Mouse (Mus musculus): Measurements from ENCODE around the gene Ube4a. TPM values are rescaled to one million over a fixed set of nuclear protein-coding genes. Genes with fewer than 3 reads are reported as not detected.

The Ube4a gene
- 10 to 100 TPM; 34.1 to 51.6 TPM for polyA plus RNA-seq (2017; shearing (Covaris generic))

GRCm38 (mm10) chr9:44965126-44965832 is at the start of gene Ube4a:
Gene Ube4a, minus strand, starts transcription at chr9:44965600.

GRCm38 (mm10) chr9:45009180-45010078 is 44.0 kb upstream of the Ube4a start, which contains the start of gene Cd3e:
Gene Cd3e, minus strand, starts transcription at chr9:45009627.

GRCm38 (mm10) chr9:44981676-44982075 is 16.3 kb upstream of the Ube4a start, which contains the start of gene Cd3d:
Gene Cd3d, plus strand, starts transcription at chr9:44981786.

GRCm38 (mm10) chr9:44980242-44980641 is 14.8 kb upstream of the Ube4a start, which contains the start of gene Cd3g:
Gene Cd3g, minus strand, starts transcription at chr9:44980431.

GRCm38 (mm10) chr9:44920374-44921122 is 44.9 kb downstream of the Ube4a start, which contains the start of gene Atp5l:
Gene Atp5l, minus strand, starts transcription at chr9:44920742.

GRCm38 (mm10) chr9:44881221-44881871 is 84.1 kb downstream of the Ube4a start, which contains the start of gene Kmt2a:
Gene Kmt2a, minus strand, starts transcription at chr9:44881296.

Other genes with a start within 250 kb of the Ube4a start
- 1 to 10 TPM in 1 of 2 experiments, under 1 TPM in 1; 0.18 to 1.2 TPM for gene Phldb1, start 230.4 kb downstream of the Ube4a start, polyA plus RNA-seq (2017; shearing (Covaris generic))
- 100 to 1,000 TPM; 150 to 159 TPM for gene Arcn1, start 197.8 kb downstream of the Ube4a start, polyA plus RNA-seq (2017; shearing (Covaris generic))
- 10 to 100 TPM; 36.3 to 37.9 TPM for gene Ift46, start 197.7 kb downstream of the Ube4a start, polyA plus RNA-seq (2017; shearing (Covaris generic))
- under 1 TPM in 1 of 2 experiments, not detected in 1; 0.09 TPM for gene Tmem25, start 166.3 kb downstream of the Ube4a start, polyA plus RNA-seq (2017; shearing (Covaris generic))
- under 1 TPM in 1 of 2 experiments, not detected in 1; 0.24 TPM for gene Ttc36, start 162.5 kb downstream of the Ube4a start, polyA plus RNA-seq (2017; shearing (Covaris generic))
- 10 to 100 TPM; 65.3 to 78.7 TPM for gene Kmt2a, start 84.3 kb downstream of the Ube4a start, polyA plus RNA-seq (2017; shearing (Covaris generic))
- gene Atp5l, start 44.9 kb downstream of the Ube4a start, polyA plus RNA-seq (2017; shearing (Covaris generic)): 100 to 1,000 TPM; 431 to 474 TPM
- gene Cd3g, start 14.8 kb upstream of the Ube4a start, polyA plus RNA-seq (2017; shearing (Covaris generic)): 1,000 to 10,000 TPM; 1,406 to 1,429 TPM
- gene Cd3d, start 16.2 kb upstream of the Ube4a start, polyA plus RNA-seq (2017; shearing (Covaris generic)): 1,000 to 10,000 TPM in 1 of 2 experiments, 100 to 1,000 TPM in 1; 999 to 1,041 TPM
- gene Cd3e, start 44.0 kb upstream of the Ube4a start, polyA plus RNA-seq (2017; shearing (Covaris generic)): 1,000 to 10,000 TPM; 1,185 to 1,542 TPM
- gene Mpzl2, start 74.2 kb upstream of the Ube4a start, polyA plus RNA-seq (2017; shearing (Covaris generic)): under 1 TPM; 0.05 to 0.34 TPM
- gene Mpzl3, start 89.6 kb upstream of the Ube4a start, polyA plus RNA-seq (2017; shearing (Covaris generic)): 10 to 100 TPM; 16.8 to 18.0 TPM
- 10 to 100 TPM in 1 of 2 experiments, 1 to 10 TPM in 1; 9.3 to 64.5 TPM for gene Jaml, start 113.6 kb upstream of the Ube4a start, polyA plus RNA-seq (2017; shearing (Covaris generic))
- under 1 TPM in 1 of 2 experiments, not detected in 1; 0.10 TPM for gene Scn2b, start 152.2 kb upstream of the Ube4a start, polyA plus RNA-seq (2017; shearing (Covaris generic))
- gene Scn4b, start 172.8 kb upstream of the Ube4a start, polyA plus RNA-seq (2017; shearing (Covaris generic)): under 1 TPM; 0.17 TPM
- 1 to 10 TPM in 1 of 2 experiments, under 1 TPM in 1; 0.55 to 3.8 TPM for gene BC049352, start 216.4 kb upstream of the Ube4a start, polyA plus RNA-seq (2017; shearing (Covaris generic))
- not detected for gene Tmprss4, start 238.5 kb upstream of the Ube4a start, polyA plus RNA-seq (2017; shearing (Covaris generic))

All from activated CD4-positive, CD25-positive, alpha-beta regulatory T cell (primary cell).